Mouse (Mus musculus): Measurements from ENCODE around the gene Rbm39. TPM values are rescaled to one million over a fixed set of nuclear protein-coding genes. Genes with fewer than 3 reads are reported as not detected.

Gene Rbm39
- polyA plus RNA-seq, 1 experiment from 2014 or later = 563 TPM

DNA sequence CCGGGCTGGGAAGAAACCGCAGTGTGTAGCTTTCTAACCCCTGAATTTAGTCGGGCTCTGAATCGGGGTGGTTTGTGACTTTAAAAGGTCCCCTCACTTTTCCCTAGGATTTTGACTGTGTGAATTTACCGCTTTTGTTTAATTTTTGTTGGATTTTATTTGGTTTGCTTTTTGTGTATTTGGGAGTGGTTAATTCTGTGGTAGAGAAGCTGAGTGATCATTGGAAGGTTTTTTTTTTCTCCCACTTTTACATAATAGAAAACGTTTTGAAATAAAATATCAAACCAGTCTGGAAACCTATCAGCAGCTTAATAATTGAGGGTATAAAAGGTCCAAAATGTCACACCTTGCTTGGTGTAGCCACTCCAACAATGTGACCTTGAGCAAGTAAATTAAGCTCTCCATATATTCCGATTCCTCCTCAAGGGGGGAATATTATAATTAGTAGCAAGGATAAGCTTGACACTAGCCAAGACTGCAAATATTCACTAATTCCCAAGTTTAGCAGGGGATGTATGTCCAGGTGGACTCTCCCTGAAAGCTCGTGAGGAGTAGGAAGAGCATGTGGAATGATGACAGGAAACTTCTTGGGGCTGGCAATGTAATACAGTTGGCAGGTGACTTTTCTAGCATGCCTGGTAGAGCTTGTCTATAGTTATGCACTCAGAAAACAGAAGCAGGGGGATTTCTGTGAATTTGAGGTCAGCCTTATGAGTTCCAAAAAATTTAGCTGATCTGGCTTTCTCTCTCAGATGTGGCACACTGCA, 969 bp upstream of the Rbm39 start:
- H3K27me3 ChIP-seq (ENCODE audit: insufficient read depth, low read length) = no peaks in the 10 kb centered on the region
- H3K36me3 ChIP-seq (ENCODE audit: insufficient read depth) = peaks cover 29% of the 10 kb centered on the region
- H3K27ac ChIP-seq (ENCODE audit: low read depth) = peak overlapping the region; percentile 98
- peak overlapping the region; percentile 100 for H3K9ac ChIP-seq
- TF ChIP-seq CTCF (IDR thresholded peaks at IDR 0.05; ENCODE audit: low read depth) = no peak
- H3K4me3 ChIP-seq (ENCODE audit: low read depth, low read length) = peak overlapping the region; percentile 100
- DNase-seq (no peak), ATAC-seq (ENCODE audit: insufficient read depth) (no peak)
- peaks cover 7% of the 10 kb centered on the region; the same call in 1 of the 2 replicates for H3K4me1 ChIP-seq (ENCODE audit: insufficient read depth)
- 12% methylated on average over 8 of the region's 8 CpGs for WGBS
- no peaks in the 10 kb centered on the region for H3K9me3 ChIP-seq (ENCODE audit: low read depth, low read length)
- H3K4me2 ChIP-seq = peak overlapping the region; percentile 79

DNA sequence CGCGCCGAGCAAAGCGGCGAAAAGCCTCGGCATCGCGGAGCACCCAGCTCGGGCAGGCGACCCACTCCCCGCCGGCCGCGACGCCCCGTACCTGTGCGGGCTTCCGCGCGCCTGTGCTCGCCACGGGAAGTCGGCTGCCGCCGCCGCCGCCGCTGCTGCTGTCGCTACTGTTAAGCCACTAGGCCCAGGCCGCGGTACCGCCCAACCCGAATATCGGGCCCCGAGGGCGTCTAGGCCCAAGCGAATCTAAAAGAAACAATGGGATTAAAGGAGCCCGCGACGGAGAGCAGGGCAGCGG, 293 bp downstream of the Rbm39 start:
- H3K4me2 ChIP-seq = peak overlapping the region; percentile 96; the same call in 1 of the 2 replicates
- no peak for DNase-seq
- TF ChIP-seq CTCF (IDR thresholded peaks at IDR 0.05; ENCODE audit: low read depth) = no peak
- peak overlapping the region; percentile 100 for H3K4me3 ChIP-seq (ENCODE audit: low read depth, low read length)
- no peaks in the 10 kb centered on the region for H3K27me3 ChIP-seq (ENCODE audit: insufficient read depth, low read length)
- ATAC-seq (ENCODE audit: insufficient read depth) = peak; percentile 35; the same call in 1 of the 2 replicates
- H3K4me1 ChIP-seq (ENCODE audit: insufficient read depth) = peaks cover 9% of the 10 kb centered on the region; the same call in 1 of the 2 replicates
- WGBS = under 1% methylated on average over 38 of the region's 41 CpGs
- no peaks in the 10 kb centered on the region for H3K9me3 ChIP-seq (ENCODE audit: low read depth, low read length)
- peak overlapping the region; percentile 98 for H3K27ac ChIP-seq (ENCODE audit: low read depth)
- peaks cover 39% of the 10 kb centered on the region for H3K36me3 ChIP-seq (ENCODE audit: insufficient read depth)
- peak overlapping the region; percentile 100 for H3K9ac ChIP-seq

DNA sequence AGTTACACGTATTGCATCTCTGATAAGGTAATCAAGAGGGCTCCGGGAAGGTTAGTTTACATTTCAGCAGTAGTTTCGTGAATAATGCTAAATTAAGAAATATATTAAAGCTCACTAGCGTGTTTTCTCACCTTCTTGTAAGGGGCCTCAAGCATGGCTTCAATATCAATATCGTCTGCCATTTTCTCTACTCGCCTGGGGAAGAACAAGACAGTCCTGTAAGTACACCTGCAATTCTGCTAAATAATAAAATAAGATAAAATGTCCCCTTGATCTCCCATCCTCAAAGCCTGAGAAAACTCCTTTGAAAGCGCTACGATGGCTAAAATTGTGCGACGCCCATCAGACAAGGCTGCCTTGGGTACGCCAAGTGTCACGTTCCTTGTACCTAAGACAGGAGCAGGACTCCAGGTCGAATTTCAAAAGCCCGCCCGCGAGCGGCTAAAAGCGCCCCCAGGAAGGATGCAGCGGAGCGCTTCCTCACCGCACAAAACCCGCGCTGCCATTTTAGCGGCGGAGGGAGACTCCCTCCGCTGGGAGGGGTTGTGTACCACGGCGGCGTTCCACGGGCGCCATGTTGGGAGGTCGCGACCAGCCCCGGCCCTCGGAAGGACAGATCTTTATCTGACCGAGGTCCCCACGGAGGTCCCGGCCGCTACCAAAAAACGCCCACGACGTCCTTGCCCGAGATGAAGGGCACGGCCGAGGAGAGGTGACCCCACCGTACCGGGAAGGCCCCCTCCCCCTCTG, 817 bp downstream of the Rbm39 start:
- under 1% methylated on average over 47 of the region's 47 CpGs for WGBS

DNA sequence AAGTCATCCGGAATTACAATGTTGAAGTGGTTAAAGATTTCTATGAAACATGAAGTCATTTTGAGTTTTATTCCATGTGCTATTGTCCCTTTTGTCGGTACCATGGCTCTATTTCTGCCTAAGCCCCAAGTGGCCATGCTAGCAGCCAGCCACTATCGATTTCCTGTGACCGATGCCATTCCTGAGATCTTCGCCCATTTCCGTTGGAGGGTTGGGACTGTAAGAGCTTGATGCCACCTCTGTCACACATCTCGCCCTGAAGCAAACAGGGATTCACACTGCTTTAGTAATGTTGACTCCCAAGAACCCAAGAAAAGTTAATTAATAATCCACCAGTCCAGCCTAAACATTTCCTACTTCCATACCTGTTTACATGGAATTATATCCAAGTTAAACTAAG, 2.4 kb downstream of the Rbm39 start:
- peak overlapping the region; percentile 100 for H3K4me3 ChIP-seq (ENCODE audit: low read depth, low read length)
- no peaks in the 10 kb centered on the region for H3K27me3 ChIP-seq (ENCODE audit: insufficient read depth, low read length)
- DNase-seq (no peak), ATAC-seq (ENCODE audit: insufficient read depth) (no peak)
- peak overlapping the region; percentile 100; the same call in 1 of the 2 replicates for H3K9ac ChIP-seq
- H3K4me1 ChIP-seq (ENCODE audit: insufficient read depth) = peaks cover 9% of the 10 kb centered on the region; the same call in 1 of the 2 replicates
- no peak overlapping the region for H3K27ac ChIP-seq (ENCODE audit: low read depth)
- H3K4me2 ChIP-seq = peak overlapping the region; percentile 96
- TF ChIP-seq CTCF (IDR thresholded peaks at IDR 0.05; ENCODE audit: low read depth) = no peak
- no peaks in the 10 kb centered on the region for H3K9me3 ChIP-seq (ENCODE audit: low read depth, low read length)
- WGBS = 73% methylated on average over 7 of the region's 7 CpGs
- peaks cover 58% of the 10 kb centered on the region for H3K36me3 ChIP-seq (ENCODE audit: insufficient read depth)

More for the DNA sequence above, 817 bp downstream of the Rbm39 start:
- Histone ChIP-seq H3K36me3 (ENCODE audit: insufficient read depth) (peaks cover 44% of the 10 kb centered on the region), H3K4me3 (ENCODE audit: low read depth, low read length) (peak overlapping the region; percentile 100), H3K27me3 (ENCODE audit: insufficient read depth, low read length) (no peaks in the 10 kb centered on the region), H3K9ac (peak overlapping the region; percentile 100), H3K9me3 (ENCODE audit: low read depth, low read length) (no peaks in the 10 kb centered on the region), H3K27ac (ENCODE audit: low read depth) (peak overlapping the region; percentile 98), H3K4me2 (peak overlapping the region; percentile 96), H3K4me1 (ENCODE audit: insufficient read depth) (peaks cover 9% of the 10 kb centered on the region; the same call in 1 of the 2 replicates)
- TF ChIP-seq CTCF (IDR thresholded peaks at IDR 0.05; ENCODE audit: low read depth) = no peak
- DNase-seq = peak; percentile 92
- ATAC-seq (ENCODE audit: insufficient read depth) = peak; percentile 53

DNA sequence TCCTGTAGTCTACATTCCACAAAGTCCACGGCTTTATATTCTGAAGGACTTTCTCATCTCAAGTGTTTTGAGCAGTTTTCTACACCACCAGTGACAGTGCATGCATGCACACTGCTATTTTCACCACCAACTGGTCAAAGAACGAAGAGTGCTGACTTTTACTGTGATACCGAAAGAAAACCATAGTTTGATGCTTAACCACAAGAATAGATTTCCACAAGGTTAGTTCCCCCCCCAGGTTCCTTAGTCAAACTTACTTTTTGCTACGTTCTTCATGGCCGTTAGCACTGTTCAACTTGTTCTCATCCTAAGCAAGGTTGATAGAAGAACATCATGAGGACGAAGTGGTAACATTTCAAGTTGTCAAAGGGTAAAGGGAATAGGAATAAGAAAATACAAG, 3.0 kb downstream of the Rbm39 start:
- Histone ChIP-seq H3K4me3 (ENCODE audit: low read depth, low read length) (no peak overlapping the region), H3K9me3 (ENCODE audit: low read depth, low read length) (no peaks in the 10 kb centered on the region), H3K4me1 (ENCODE audit: insufficient read depth) (peaks cover 9% of the 10 kb centered on the region; the same call in 1 of the 2 replicates), H3K4me2 (peak overlapping the region; percentile 27; the same call in 1 of the 2 replicates), H3K27me3 (ENCODE audit: insufficient read depth, low read length) (no peaks in the 10 kb centered on the region), H3K27ac (ENCODE audit: low read depth) (no peak overlapping the region), H3K36me3 (ENCODE audit: insufficient read depth) (peaks cover 63% of the 10 kb centered on the region), H3K9ac (no peak overlapping the region; the same call in 1 of the 2 replicates)
- no peak for DNase-seq
- WGBS = 80% methylated on average over 6 of the region's 6 CpGs
- no peak for TF ChIP-seq CTCF (IDR thresholded peaks at IDR 0.05; ENCODE audit: low read depth)
- no peak for ATAC-seq (ENCODE audit: insufficient read depth)

DNA sequence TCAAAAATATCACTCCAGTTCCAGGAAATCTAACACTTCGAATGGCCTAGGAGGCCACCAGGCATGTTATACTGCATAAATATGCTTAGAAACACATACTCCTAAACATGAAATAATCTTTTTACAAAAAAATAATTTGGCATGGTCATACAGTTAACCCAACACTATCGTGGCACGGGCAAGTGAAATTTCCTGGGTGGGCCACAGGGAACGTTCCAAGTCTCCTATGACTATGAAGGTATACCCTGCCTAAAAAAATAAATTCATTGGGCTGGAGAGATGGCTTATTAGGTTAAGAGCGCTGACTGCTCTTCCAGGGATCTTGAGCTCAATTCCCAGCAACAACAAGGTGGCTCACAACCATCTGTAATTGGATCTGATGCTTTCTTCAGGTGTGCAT, 13.5 kb downstream of the Rbm39 start:
- TF ChIP-seq CTCF (IDR thresholded peaks at IDR 0.05; ENCODE audit: low read depth) = no peak
- H3K36me3 ChIP-seq (ENCODE audit: insufficient read depth) = peaks cover 97% of the 10 kb centered on the region
- no peak overlapping the region for H3K27ac ChIP-seq (ENCODE audit: low read depth)
- DNase-seq = no peak
- no peaks in the 10 kb centered on the region for H3K9me3 ChIP-seq (ENCODE audit: low read depth, low read length)
- no peak overlapping the region for H3K4me3 ChIP-seq (ENCODE audit: low read depth, low read length)
- H3K4me1 ChIP-seq (ENCODE audit: insufficient read depth) = no peaks in the 10 kb centered on the region
- 91% methylated on average over 5 of the region's 5 CpGs for WGBS
- H3K27me3 ChIP-seq (ENCODE audit: insufficient read depth, low read length) = no peaks in the 10 kb centered on the region
- no peak overlapping the region for H3K9ac ChIP-seq
- no peak overlapping the region for H3K4me2 ChIP-seq
- no peak for ATAC-seq (ENCODE audit: insufficient read depth)

DNA sequence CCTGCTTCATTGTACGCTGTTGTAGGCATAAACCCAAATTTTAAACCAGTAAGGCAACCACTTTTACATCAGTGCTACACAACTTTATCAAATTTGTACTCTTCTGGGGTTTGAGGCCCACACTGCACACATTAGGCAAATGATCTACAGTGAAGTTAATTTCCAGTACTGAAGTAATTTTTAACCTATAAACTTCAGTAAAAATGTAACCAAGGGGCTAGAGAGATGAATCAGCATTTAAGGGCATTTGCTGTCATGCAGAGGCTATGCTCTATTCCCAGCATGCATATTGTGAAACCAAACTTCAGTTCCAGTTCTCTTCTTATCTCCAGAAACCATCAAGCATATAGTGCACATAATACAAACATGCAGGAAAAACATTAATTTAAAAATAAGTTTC, 14.6 kb downstream of the Rbm39 start:
- no peak overlapping the region for H3K4me2 ChIP-seq
- H3K4me1 ChIP-seq (ENCODE audit: insufficient read depth) = no peaks in the 10 kb centered on the region
- no peak overlapping the region for H3K9ac ChIP-seq
- no peak overlapping the region for H3K4me3 ChIP-seq (ENCODE audit: low read depth, low read length)
- H3K27ac ChIP-seq (ENCODE audit: low read depth) = no peak overlapping the region
- TF ChIP-seq CTCF (IDR thresholded peaks at IDR 0.05; ENCODE audit: low read depth) = no peak
- 97% methylated on average over 1 of the region's 1 CpGs for WGBS
- H3K9me3 ChIP-seq (ENCODE audit: low read depth, low read length) = no peaks in the 10 kb centered on the region
- peaks cover 93% of the 10 kb centered on the region for H3K36me3 ChIP-seq (ENCODE audit: insufficient read depth)
- no peaks in the 10 kb centered on the region for H3K27me3 ChIP-seq (ENCODE audit: insufficient read depth, low read length)
- no peak for DNase-seq
- no peak for ATAC-seq (ENCODE audit: insufficient read depth)
